Mouse (Mus musculus) ES-Bruce4 (cell line): ENCODE measurements around the gene Tdrd1.

Source experiments
- CTCF ChIP-seq: IDR thresholded peaks from one replicate; pipeline ENCODE4 v1.8.1; 2011; ENCODE audit warnings: low read depth, low read length
- EP300 ChIP-seq: IDR thresholded peaks from 2 replicates; pipeline ENCODE4 v1.6.1; 2011; ENCODE audit warnings: low read depth, low read length; ENCODE audit not compliant: insufficient read depth
- POLR2A ChIP-seq: IDR thresholded peaks from one replicate; pipeline ENCODE4 v1.8.1; 2011; ENCODE audit warnings: low read length; ENCODE audit not compliant: insufficient read depth

GRCm38 (mm10) chr19:56807122-56807521 lies 18.9 kb upstream of the Tdrd1 start:
- TF ChIP-seq CTCF = no peak
- no peak for TF ChIP-seq EP300
- no peak for TF ChIP-seq POLR2A
